Mouse (Mus musculus) lung, embryonic 14.5 days (tissue): Measurements from ENCODE around the gene Sptb. TPM values are rescaled to one million over a fixed set of nuclear protein-coding genes. Genes with fewer than 3 reads are reported as not detected.

Experiments used
- ATAC-seq: fragments of 200-750 bp; cut with Nextera tagmentation; 2 replicates; pipeline ENCODE4 v1.8.0; 2017; ENCODE audit warnings: mild to moderate bottlenecking, moderate TSS enrichment, moderate library complexity; ENCODE audit not compliant: insufficient read depth
- DNase-seq: peaks from one replicate; pipeline ENCODE4 v3.0.0-alpha.2; 2015
- H3K27ac ChIP-seq: fragments of 300-500 bp; sonication (generic); 2 replicates; pipeline ENCODE4 v1.5.1; 2014; ENCODE audit warnings: low read depth, mild to moderate bottlenecking, moderate library complexity
- H3K27me3 ChIP-seq: fragments of 300-500 bp; sonication (generic); 2 replicates; pipeline ENCODE4 v1.6.1; 2014; ENCODE audit warnings: low read length, control low read depth; ENCODE audit not compliant: insufficient read depth
- H3K36me3 ChIP-seq: fragments of 300-500 bp; sonication (generic); 2 replicates; pipeline ENCODE4 v1.6.1; 2014; ENCODE audit warnings: control low read depth; ENCODE audit not compliant: insufficient read depth
- H3K4me1 ChIP-seq: fragments of 300-500 bp; sonication (generic); 2 replicates; pipeline ENCODE4 v1.6.1; 2014; ENCODE audit warnings: antibody characterized with exemption, control low read depth; ENCODE audit not compliant: insufficient read depth
- H3K4me2 ChIP-seq: fragments of 300-500 bp; sonication (generic); 2 replicates; pipeline ENCODE4 v1.6.1; 2014; ENCODE audit warnings: mild to moderate bottlenecking
- H3K4me3 ChIP-seq: fragments of 300-500 bp; sonication (generic); 2 replicates; pipeline ENCODE4 v1.5.1; 2014; ENCODE audit warnings: low read depth, low read length
- H3K9ac ChIP-seq: fragments of 300-500 bp; sonication (generic); 2 replicates; pipeline ENCODE4 v1.6.1; 2014
- H3K9me3 ChIP-seq: fragments of 300-500 bp; sonication (generic); 2 replicates; pipeline ENCODE4 v1.6.1; 2016; ENCODE audit warnings: low read depth, low read length, control low read depth
- CTCF ChIP-seq: IDR thresholded peaks from 2 replicates; pipeline ENCODE4 v1.5.1; 2016; ENCODE audit warnings: antibody characterized with exemption, low read depth
- WGBS: fragments of 180-500 bp; shearing (Covaris S2); extraction: QIAGEN DNeasy Blood & Tissue Kit; methylation state at CpG from one replicate; pipeline ENCODE4 v1.1.7; 2014; 5-methylcytosine and 5-hydroxymethylcytosine counted together
- polyA plus RNA-seq: library from polyadenylated mRNA; unstranded; fragments of >200 nt; fragmentation: Nextera tagmentation; extraction: Ambion mirVana; gene quantifications from 2 replicates; pipeline ENCODE4 v1.2.1, GENCODE M21; 2014

Sptb gene
- polyA plus RNA-seq, 1 experiment from 2014 or later: 1.2 TPM

GRCm38 (mm10) chr12:76595830-76596229 is 114.5 kb downstream of the Sptb start:
- 77% methylated on average over 2 of the region's 2 CpGs for WGBS
- no peak for TF ChIP-seq CTCF
- ATAC-seq: no peak

DNA sequence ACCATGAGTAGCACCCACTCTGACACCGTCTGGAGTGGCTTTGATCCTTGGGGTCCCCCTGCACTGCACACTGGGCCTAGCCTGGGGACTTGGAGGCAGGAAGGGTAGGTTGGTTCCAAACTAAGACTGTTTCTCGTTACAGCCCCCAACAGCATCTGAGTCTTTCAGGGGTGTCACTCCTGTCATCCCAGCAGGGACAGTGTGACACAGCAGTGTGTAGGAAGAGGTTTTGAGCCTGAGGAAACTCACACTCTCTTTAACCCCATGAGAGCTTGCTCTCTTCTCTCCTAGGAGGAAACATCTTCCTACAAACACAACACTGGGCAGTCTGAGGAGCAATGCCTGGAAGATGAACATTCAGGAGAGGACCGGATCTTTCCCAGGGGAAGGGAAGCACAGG is 115.8 kb downstream of the Sptb start:
- 51% methylated on average over 3 of the region's 3 CpGs for WGBS
- H3K27me3 ChIP-seq: no peaks in the 10 kb centered on the region
- TF ChIP-seq CTCF: no peak
- H3K4me1 ChIP-seq: peaks cover 20% of the 10 kb centered on the region
- H3K9me3 ChIP-seq: no peaks in the 10 kb centered on the region
- no peak overlapping the region for H3K4me3 ChIP-seq
- no peaks in the 10 kb centered on the region for H3K36me3 ChIP-seq
- DNase-seq: no peak
- peak overlapping the region; percentile 83 for H3K27ac ChIP-seq
- H3K4me2 ChIP-seq: no peak overlapping the region
- ATAC-seq: no peak
- H3K9ac ChIP-seq: peak overlapping the region; percentile 7; the same call in 1 of the 2 replicates

More at GRCm38 (mm10) chr12:76595830-76596229, 114.5 kb downstream of the Sptb start:
- H3K27me3 ChIP-seq: no peaks in the 10 kb centered on the region
- no peak overlapping the region for H3K9ac ChIP-seq
- H3K4me2 ChIP-seq: no peak overlapping the region
- H3K4me3 ChIP-seq: no peak overlapping the region
- H3K9me3 ChIP-seq: no peaks in the 10 kb centered on the region
- peaks cover 16% of the 10 kb centered on the region for H3K4me1 ChIP-seq
- no peak overlapping the region for H3K27ac ChIP-seq
- H3K36me3 ChIP-seq: no peaks in the 10 kb centered on the region
- DNase-seq: no peak

DNA sequence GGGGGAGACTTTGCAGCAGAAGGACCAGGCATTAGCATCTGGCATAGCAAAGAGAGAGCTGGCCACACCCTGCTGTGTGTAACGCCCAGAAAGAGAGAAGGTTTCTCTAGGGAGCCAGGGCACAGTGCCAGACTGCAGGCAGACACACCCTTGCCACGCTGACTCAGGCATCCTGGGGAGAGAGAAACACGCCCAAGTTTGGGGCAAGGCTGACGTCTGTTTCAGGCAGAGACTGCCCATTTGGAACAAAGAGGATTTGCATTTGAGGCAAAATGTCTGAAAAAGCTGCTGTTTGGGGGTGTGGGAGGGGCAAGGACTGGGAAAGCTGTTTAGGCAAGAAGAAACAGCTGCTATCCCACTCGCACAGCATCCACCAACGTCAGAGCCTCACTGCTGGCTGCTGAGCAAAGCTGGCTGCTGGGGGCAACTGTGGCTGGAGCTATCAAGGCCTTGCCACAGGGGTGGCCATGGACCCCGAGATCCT is 116.5 kb downstream of the Sptb start:
- H3K9me3 ChIP-seq: no peaks in the 10 kb centered on the region
- DNase-seq: peak; percentile 88
- peak overlapping the region; percentile 7 for H3K9ac ChIP-seq
- H3K27ac ChIP-seq: peak overlapping the region; percentile 83
- H3K4me2 ChIP-seq: 0 out of 2 replicates have a peak overlapping the region, but pooled peaks have one; percentile 15
- H3K36me3 ChIP-seq: no peaks in the 10 kb centered on the region
- peak; percentile 83 for ATAC-seq
- 12% methylated on average over 7 of the region's 7 CpGs for WGBS
- no peak overlapping the region for H3K4me3 ChIP-seq
- TF ChIP-seq CTCF: no peak
- H3K4me1 ChIP-seq: peaks cover 21% of the 10 kb centered on the region
- H3K27me3 ChIP-seq: no peaks in the 10 kb centered on the region

GRCm38 (mm10) chr12:76593254-76593653 is 117.1 kb downstream of the Sptb start:
- Histone ChIP-seq H3K4me1 (peaks cover 21% of the 10 kb centered on the region), H3K9me3 (no peaks in the 10 kb centered on the region), H3K27ac (peak overlapping the region; percentile 83; the same call in 1 of the 2 replicates), H3K4me3 (no peak overlapping the region), H3K27me3 (no peaks in the 10 kb centered on the region), H3K36me3 (no peaks in the 10 kb centered on the region), H3K4me2 (no peak overlapping the region), H3K9ac (no peak overlapping the region)
- ATAC-seq (no peak), DNase-seq (no peak)
- no peak for TF ChIP-seq CTCF
- 69% methylated on average over 6 of the region's 6 CpGs for WGBS

- DNase-seq (peak; percentile 83), ATAC-seq (no peak)
- WGBS: 32% methylated on average over 1 of the region's 1 CpGs
- Histone ChIP-seq H3K4me3 (no peak overlapping the region), H3K36me3 (no peaks in the 10 kb centered on the region), H3K9ac (no peak overlapping the region), H3K4me2 (no peak overlapping the region), H3K4me1 (peaks cover 21% of the 10 kb centered on the region), H3K9me3 (no peaks in the 10 kb centered on the region), H3K27me3 (no peaks in the 10 kb centered on the region), H3K27ac (no peak overlapping the region)
- peak; percentile 88 for TF ChIP-seq CTCF
Measured at GRCm38 (mm10) chr12:76592213-76592612, 118.1 kb downstream of the Sptb start.

- DNase-seq (no peak), ATAC-seq (no peak)
- Histone ChIP-seq H3K4me3 (no peak overlapping the region), H3K4me1 (peaks cover 21% of the 10 kb centered on the region), H3K4me2 (no peak overlapping the region), H3K36me3 (no peaks in the 10 kb centered on the region), H3K9ac (no peak overlapping the region), H3K27me3 (no peaks in the 10 kb centered on the region), H3K27ac (no peak overlapping the region), H3K9me3 (no peaks in the 10 kb centered on the region)
- WGBS: 77% methylated on average over 3 of the region's 3 CpGs
- no peak for TF ChIP-seq CTCF
Measured at GRCm38 (mm10) chr12:76591037-76591436, 119.3 kb downstream of the Sptb start.

DNA sequence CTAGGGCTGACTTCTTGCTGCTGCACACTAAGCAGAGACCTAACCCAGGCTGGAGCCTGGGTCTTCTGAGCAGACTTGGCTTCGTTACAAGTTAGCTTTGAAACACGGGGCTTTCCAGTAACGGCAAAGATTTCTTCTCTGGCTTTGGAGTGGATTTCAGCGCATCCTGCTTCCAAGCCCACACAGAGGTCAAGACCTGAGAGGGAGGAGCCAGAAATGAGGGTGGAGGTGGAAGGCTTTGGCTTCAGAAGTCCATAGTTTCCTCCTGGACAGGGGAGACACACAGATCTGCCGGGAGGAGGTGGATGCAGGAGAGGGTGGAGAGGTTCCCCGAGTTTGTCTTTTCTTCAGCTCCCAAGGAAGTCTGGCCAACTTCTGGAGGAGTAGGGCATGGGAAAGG is 120.8 kb downstream of the Sptb start:
- H3K4me1 ChIP-seq: peaks cover 19% of the 10 kb centered on the region
- H3K27ac ChIP-seq: peak overlapping the region; percentile 58; the same call in 1 of the 2 replicates
- no peak overlapping the region for H3K4me2 ChIP-seq
- no peak for TF ChIP-seq CTCF
- H3K36me3 ChIP-seq: no peaks in the 10 kb centered on the region
- no peak for ATAC-seq
- H3K9me3 ChIP-seq: no peaks in the 10 kb centered on the region
- H3K27me3 ChIP-seq: no peaks in the 10 kb centered on the region
- 33% methylated on average over 6 of the region's 6 CpGs for WGBS
- H3K9ac ChIP-seq: 0 out of 2 replicates have a peak overlapping the region, but pooled peaks have one; percentile 6
- DNase-seq: peak; percentile 72
- H3K4me3 ChIP-seq: no peak overlapping the region
